Mouse (Mus musculus) limb, embryonic 11.5 days (tissue): ENCODE measurements around the gene Elovl2. TPM values are rescaled to one million over a fixed set of nuclear protein-coding genes. Genes with fewer than 3 reads are reported as not detected.
"Not testable (repeated sequence)": the region's sequence is repeated elsewhere in the genome, so short reads cannot be mapped to it uniquely, and the experiment has no call there.

ENCODE experiments used
- ATAC-seq: fragments of 200-750 bp; cut with Nextera tagmentation; 2 replicates; pipeline ENCODE4 v1.8.0; 2017; ENCODE audit warnings: low read depth; ENCODE audit not compliant: insufficient number of reproducible peaks, low FRiP score, low TSS enrichment
- DNase-seq: peaks from one replicate; pipeline ENCODE4 v3.0.0-alpha.2; 2015; ENCODE audit warnings: low spot score
- H3K27ac ChIP-seq: fragments of 300-500 bp; sonication (generic); replicated peaks from 2 replicates; pipeline ENCODE4 v1.5.1; 2014; ENCODE audit warnings: low read depth, mild to moderate bottlenecking, low read length
- H3K27me3 ChIP-seq: fragments of 300-500 bp; sonication (generic); 2 replicates; pipeline ENCODE4 v1.6.1; 2014; ENCODE audit warnings: mild to moderate bottlenecking, low read length, mixed read lengths; ENCODE audit not compliant: control insufficient read depth, insufficient read depth
- H3K36me3 ChIP-seq: fragments of 300-500 bp; sonication (generic); 2 replicates; pipeline ENCODE4 v1.6.1; 2014; ENCODE audit warnings: mild to moderate bottlenecking, low read length, moderate library complexity, mixed read lengths; ENCODE audit not compliant: control insufficient read depth, insufficient read depth
- H3K4me1 ChIP-seq: fragments of 300-500 bp; sonication (generic); 2 replicates; pipeline ENCODE4 v1.6.1; 2014; ENCODE audit warnings: low read length, mixed read lengths; ENCODE audit not compliant: control insufficient read depth, insufficient read depth
- H3K4me2 ChIP-seq: fragments of 300-500 bp; sonication (generic); 2 replicates; pipeline ENCODE4 v1.6.1; 2014; ENCODE audit warnings: low read depth, mild to moderate bottlenecking, moderate library complexity; ENCODE audit not compliant: severe bottlenecking
- H3K4me3 ChIP-seq: fragments of 300-500 bp; sonication (generic); 2 replicates; pipeline ENCODE4 v1.5.1; 2014; ENCODE audit warnings: low read depth, low read length
- H3K9ac ChIP-seq: fragments of 300-500 bp; sonication (generic); 2 replicates; pipeline ENCODE4 v1.6.1; 2014; ENCODE audit warnings: mild to moderate bottlenecking, low read length
- H3K9me3 ChIP-seq: fragments of 300-500 bp; sonication (generic); 2 replicates; pipeline ENCODE4 v1.6.1; 2016; ENCODE audit warnings: low read length; ENCODE audit not compliant: control insufficient read depth
- WGBS: fragments of 180-500 bp; shearing (Covaris S2); extraction: QIAGEN DNeasy Blood & Tissue Kit; methylation state at CpG from one replicate; pipeline ENCODE4 v1.1.7; 2014; 5-methylcytosine and 5-hydroxymethylcytosine counted together
- polyA plus RNA-seq: library from polyadenylated mRNA; unstranded; fragments of >200 nt; fragmentation: Nextera tagmentation; extraction: Ambion mirVana; gene quantifications from 2 replicates; pipeline ENCODE4 v1.2.1, GENCODE M21; 2014

Gene Elovl2
- polyA plus RNA-seq, 1 experiment from 2014 or later: 17.1 TPM

DNA sequence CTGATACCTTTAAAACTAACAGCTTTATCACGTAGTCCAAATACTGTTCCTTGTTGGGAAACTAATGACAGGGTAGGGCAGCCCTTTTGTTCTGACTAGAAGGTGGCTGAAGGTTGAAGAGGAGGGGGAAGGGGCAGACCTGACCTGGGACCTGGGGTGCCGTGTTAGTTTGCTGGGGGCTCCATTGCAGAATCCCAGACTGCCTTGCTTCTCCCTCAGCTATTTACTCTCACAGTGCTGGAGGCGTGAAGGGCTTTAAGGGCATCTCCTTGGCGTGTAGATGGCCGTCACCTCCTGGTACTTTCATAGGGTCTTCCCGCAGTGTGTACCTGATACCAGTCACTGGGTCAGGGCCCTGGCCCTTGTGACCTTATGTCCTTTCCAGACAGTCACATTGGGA, 31.9 kb upstream of the Elovl2 start:
- Histone ChIP-seq H3K27me3 (no peaks in the 10 kb centered on the region), H3K4me2 (no peak overlapping the region), H3K9ac (no peak overlapping the region), H3K9me3 (no peaks in the 10 kb centered on the region), H3K27ac (no peak overlapping the region), H3K4me3 (no peak overlapping the region), H3K4me1 (no peaks in the 10 kb centered on the region), H3K36me3 (no peaks in the 10 kb centered on the region)
- no peak for ATAC-seq
- 82% methylated on average over 6 of the region's 6 CpGs for WGBS
- DNase-seq: no peak

DNA sequence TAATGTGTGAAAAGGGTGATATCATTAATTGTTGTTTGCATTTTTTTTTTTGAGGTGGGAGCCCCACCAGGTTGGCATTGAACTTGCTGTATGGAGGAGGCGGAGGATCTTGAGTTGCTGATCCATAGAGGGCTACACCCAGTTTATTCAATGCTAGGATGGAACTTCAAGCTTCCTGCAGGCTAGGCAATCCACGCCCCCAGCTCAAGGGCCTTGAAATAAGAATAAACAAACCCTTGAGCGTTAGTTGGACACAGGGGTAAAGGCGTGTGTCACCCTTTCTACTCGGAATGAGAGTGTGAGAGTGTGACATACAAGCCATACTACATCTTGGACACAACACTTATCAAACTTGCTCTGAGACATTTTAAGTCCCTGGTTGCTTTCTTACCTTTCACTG, 31.5 kb upstream of the Elovl2 start:
- Histone ChIP-seq H3K4me2 (no peak overlapping the region), H3K9me3 (no peaks in the 10 kb centered on the region), H3K9ac (no peak overlapping the region), H3K4me3 (no peak overlapping the region), H3K27ac (no peak overlapping the region), H3K4me1 (no peaks in the 10 kb centered on the region), H3K27me3 (no peaks in the 10 kb centered on the region), H3K36me3 (no peaks in the 10 kb centered on the region)
- 82% methylated on average over 5 of the region's 5 CpGs for WGBS
- no peak for DNase-seq
- no peak for ATAC-seq

DNA sequence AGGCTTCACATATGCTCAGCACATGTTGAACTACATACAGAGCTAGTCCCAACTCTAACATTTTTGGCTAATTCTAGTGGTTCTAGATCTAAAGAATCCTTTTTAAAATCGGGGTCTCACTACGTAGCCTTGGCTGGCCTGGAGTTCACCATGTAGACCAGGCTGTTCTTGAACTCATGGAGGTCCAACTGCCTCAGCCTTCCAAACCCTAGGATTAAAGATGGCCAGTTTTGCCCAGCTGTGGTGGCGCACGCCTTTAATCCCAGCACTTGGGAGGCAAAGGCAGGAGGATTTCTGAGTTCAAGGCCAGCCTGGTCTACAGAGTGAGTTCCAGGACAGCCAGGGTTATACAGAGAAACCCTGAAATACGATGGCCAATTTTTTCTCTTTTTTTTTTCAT, 31.0 kb upstream of the Elovl2 start:
- not testable (repeated sequence) for H3K9ac ChIP-seq, H3K27ac ChIP-seq, H3K36me3 ChIP-seq, DNase-seq, H3K9me3 ChIP-seq, H3K27me3 ChIP-seq, ATAC-seq, H3K4me2 ChIP-seq, H3K4me3 ChIP-seq, H3K4me1 ChIP-seq
- 92% methylated on average over 5 of the region's 5 CpGs for WGBS

DNA sequence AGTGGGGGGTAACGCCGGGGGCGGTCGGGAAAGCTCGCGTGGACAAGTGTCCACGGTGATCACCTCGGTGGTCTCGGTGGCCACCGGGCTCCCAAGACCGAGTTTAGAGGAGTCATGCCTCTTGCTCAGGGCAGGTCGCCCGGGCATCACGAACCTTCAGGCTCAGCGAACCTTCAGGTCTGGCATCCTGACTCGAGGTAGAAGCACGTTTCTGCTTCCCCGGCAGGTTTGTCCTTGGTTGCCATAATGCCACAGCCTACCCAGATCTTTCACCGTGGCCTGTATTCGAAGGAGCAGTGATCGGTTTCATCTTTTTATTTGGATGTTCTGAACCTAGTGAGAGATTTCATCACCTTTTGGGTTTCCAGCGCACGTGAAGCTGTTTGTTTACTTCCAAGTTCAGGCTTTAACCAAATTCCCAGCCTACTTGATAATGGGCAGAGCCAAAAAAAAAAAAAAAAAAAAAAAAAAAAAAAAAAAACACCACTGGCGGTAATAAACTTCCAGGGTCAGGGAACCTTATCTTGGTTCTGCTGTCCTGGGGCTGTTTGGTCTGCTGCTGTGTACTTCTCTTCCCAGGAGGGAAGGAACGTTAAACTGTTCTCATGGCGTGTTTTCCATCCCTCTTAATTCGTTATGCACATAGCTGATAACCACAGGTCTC, 30.2 kb upstream of the Elovl2 start:
- H3K4me3 ChIP-seq: peak overlapping the region; percentile 74
- H3K9me3 ChIP-seq: no peaks in the 10 kb centered on the region
- H3K27ac ChIP-seq: no peak overlapping the region; the same call in 1 of the 2 replicates
- DNase-seq (peak; percentile 66), ATAC-seq (no peak)
- H3K9ac ChIP-seq: peak overlapping the region; percentile 76
- no peaks in the 10 kb centered on the region for H3K4me1 ChIP-seq
- peak overlapping the region; percentile 63 for H3K4me2 ChIP-seq
- 2% methylated on average over 27 of the region's 27 CpGs for WGBS
- no peaks in the 10 kb centered on the region for H3K27me3 ChIP-seq
- no peaks in the 10 kb centered on the region for H3K36me3 ChIP-seq

DNA sequence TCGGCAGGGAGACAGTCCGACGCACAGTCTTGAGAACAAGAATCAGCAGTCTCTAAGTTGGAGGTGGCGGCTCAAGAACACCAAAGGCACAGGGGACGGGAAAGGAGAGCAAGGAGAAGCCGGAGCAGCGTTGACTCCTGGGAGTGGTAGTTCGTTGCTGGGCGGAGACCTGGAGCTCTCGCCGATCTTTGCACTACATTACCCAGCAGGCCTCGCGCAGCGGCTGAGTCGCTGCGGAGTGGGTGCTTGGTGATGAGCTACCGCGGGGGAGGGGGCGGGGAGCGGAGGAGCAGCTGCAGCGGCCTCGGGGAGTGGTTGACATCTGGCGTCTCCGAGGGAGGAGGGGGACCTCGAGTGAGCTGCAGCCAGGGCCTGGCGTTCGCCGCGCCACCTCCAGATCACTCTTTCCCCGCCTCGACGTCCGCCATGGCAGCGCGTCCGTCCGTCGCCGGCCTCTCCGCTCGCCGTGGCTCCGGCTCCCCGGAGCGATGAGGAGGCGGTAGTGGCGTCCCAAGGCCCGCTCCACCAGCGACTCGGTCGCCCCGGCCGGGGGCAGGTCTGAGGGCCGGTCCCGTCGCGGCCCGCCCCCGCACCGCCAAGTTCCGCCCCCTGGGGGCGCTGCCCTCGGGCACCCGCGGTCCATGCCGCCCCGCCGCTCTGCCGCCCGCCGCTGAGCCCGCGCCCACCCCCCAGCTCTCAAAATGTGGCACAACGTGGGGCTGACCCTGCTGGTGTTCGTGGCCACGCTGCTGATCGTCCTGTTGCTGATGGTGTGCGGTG, 29.5 kb upstream of the Elovl2 start, which contains the start of gene Smim13:
Smim13 (plus strand) TSS at position 307 of the 780 bp plus-strand sequence.
- Histone ChIP-seq H3K27me3 (no peaks in the 10 kb centered on the region), H3K9me3 (no peaks in the 10 kb centered on the region), H3K36me3 (no peaks in the 10 kb centered on the region), H3K9ac (peak within 1 kb of the TSS; percentile 76), H3K27ac (no peak within 1 kb of the TSS; the same call in 1 of the 2 replicates), H3K4me3 (peak within 1 kb of the TSS; percentile 74), H3K4me1 (no peaks in the 10 kb centered on the region), H3K4me2 (peak within 1 kb of the TSS; percentile 63)
- peak; percentile 95 for DNase-seq
- peak; percentile 96 for ATAC-seq
- under 1% methylated on average over 50 of the region's 78 CpGs for WGBS

DNA sequence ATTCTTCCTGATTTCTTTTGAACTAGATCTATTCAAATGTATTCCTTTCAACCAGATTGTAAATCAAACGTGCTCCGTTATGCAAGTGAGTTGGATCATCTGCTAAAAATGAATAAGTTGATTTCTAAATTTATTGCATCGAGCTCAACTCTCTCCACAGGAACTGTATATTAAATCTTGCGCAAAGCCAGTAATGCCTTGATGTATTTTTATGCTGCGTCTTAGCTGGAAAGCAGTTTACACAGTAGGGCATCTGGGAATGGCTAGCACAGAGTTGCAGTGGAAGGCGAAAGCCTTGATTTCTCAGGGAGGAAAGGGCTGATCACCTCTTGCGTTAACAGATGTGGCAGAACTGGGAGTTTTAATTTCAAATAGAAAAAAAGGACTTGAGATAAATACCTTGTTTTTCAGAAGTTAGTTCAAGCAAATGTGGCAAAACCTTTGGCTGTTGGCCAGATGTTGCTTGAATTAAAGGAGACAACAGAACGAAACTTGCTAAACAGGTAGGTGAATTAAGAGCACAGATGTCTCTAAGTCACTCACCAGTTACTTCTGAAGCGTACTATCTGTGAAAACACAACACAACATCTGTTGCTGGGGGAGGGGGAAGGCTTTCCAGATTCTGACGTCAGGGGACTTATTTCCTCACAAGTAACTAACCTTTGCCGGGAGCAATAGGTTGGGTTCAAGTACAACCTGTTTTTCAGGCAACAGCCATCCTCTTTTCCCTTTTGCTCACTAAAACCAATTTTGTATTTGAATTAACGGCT, 28.7 kb upstream of the Elovl2 start:
- 44% methylated on average over 12 of the region's 12 CpGs for WGBS
- Histone ChIP-seq H3K9me3 (no peaks in the 10 kb centered on the region), H3K4me2 (peak overlapping the region; percentile 46), H3K27me3 (no peaks in the 10 kb centered on the region), H3K4me3 (peak overlapping the region; percentile 74), H3K27ac (no peak overlapping the region), H3K4me1 (no peaks in the 10 kb centered on the region), H3K36me3 (no peaks in the 10 kb centered on the region), H3K9ac (peak overlapping the region; percentile 58; the same call in 1 of the 2 replicates)
- no peak for DNase-seq
- ATAC-seq: no peak

DNA sequence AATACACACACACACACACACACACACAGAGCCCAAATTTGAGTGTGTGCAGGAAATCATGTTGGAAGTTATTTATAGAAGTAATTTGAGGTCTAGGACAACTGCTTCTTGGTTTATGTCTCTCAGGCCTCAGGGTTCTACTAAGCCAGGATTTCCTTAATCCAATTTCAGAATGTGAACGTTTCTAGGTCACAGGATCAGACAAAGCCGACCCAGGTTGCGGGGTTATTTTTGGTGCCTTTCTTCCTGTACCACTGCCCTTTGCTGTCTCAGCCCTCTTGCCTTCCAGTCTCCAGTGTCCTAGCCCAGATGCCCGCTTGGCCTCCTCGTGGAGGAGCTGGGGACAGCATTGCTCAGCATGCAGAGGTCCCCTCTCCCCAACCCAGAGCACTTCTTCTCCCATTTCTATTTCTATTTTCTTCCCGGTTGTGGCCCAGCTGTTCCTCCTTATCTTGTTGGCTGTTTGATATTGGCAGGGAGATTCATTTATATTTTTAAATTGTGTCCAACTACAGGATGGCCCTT, 24.2 kb upstream of the Elovl2 start:
- H3K4me2 ChIP-seq: no peak overlapping the region
- no peaks in the 10 kb centered on the region for H3K9me3 ChIP-seq
- 67% methylated on average over 6 of the region's 6 CpGs for WGBS
- H3K4me3 ChIP-seq: no peak overlapping the region
- H3K36me3 ChIP-seq: no peaks in the 10 kb centered on the region
- ATAC-seq (no peak), DNase-seq (no peak)
- no peaks in the 10 kb centered on the region for H3K4me1 ChIP-seq
- no peak overlapping the region for H3K9ac ChIP-seq
- no peaks in the 10 kb centered on the region for H3K27me3 ChIP-seq
- no peak overlapping the region for H3K27ac ChIP-seq

DNA sequence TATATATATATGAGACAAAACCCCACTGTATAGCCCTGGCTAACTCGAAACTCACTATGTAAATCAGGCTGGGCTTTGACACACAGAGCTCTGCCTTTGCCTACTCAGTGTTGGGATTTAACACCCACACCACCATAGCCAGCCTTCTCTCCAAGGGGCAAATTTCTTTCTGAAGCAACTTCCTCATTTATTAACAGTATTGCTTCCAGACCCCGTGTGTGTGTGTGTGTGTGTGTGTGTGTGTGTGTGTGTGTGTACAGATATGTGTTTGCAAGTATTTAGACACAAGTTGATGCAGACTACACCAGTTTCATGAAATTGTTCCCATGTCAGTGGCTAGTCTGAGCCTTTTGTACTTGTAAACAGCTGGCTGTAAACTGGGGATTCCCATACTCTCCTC, 21.4 kb upstream of the Elovl2 start:
- Histone ChIP-seq H3K27me3 (no peaks in the 10 kb centered on the region), H3K36me3 (no peaks in the 10 kb centered on the region), H3K9ac (no peak overlapping the region), H3K9me3 (no peaks in the 10 kb centered on the region), H3K4me1 (no peaks in the 10 kb centered on the region), H3K4me3 (no peak overlapping the region), H3K4me2 (no peak overlapping the region), H3K27ac (no peak overlapping the region)
- no peak for DNase-seq
- no peak for ATAC-seq
- 72% methylated on average over 2 of the region's 2 CpGs for WGBS
